Mouse (Mus musculus) heart, adult 2 months (tissue): Measurements from ENCODE around the gene Mcrs1.

ENCODE experiments used
- CTCF ChIP-seq: fragments of 200-600 bp; IDR thresholded peaks from 2 replicates; pipeline ENCODE4 v1.8.1; 2022; ENCODE audit warnings: antibody characterized with exemption, mild to moderate bottlenecking, moderate library complexity
- POLR2A ChIP-seq: fragments of 200-500 bp; IDR thresholded peaks from 2 replicates; pipeline ENCODE4 v1.6.1; 2011; ENCODE audit warnings: mild to moderate bottlenecking, low read depth, low read length, control low read depth; ENCODE audit not compliant: insufficient read depth

DNA sequence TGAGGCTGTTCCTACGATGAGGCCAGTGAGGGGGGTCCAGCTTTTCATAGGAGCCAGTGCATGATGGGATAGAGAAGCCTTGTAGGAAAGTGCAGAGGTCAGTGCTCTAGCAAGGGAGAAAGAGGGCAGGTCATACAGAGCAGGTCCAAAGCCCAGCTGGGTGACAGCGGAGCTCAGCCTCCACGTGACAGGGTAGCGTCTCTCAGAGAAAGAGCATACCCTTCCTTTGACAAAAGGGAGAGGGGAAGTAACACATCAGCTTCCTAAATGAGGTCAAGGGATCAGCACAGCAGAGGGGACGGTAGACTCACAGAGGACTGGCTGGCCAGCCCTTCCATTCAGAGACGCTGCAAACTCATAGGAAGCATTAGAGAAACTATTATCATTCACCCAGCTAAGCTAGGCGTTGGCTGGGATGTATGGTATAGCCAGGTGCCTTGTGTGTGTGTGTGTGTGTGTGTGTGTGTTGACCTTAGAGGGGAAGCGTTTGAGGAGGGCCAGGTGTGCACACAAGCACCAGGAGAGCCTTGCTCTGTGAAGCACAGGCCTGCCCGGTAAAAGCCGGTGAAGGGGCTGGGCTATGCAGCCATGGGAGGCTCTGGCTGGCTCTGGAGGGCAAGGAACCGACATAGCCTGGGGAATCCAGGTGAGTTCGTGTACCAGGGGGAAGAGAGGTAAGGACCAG, 17.3 kb downstream of the Mcrs1 start:
- TF ChIP-seq CTCF = no peak
- TF ChIP-seq POLR2A = no peak
